Mouse (Mus musculus) layer of hippocampus, adult 6 months (tissue): ENCODE measurements around the gene Ankrd53. TPM values are rescaled to one million over a fixed set of nuclear protein-coding genes. Genes with fewer than 3 reads are reported as not detected.

Experiments
- long read RNA-seq, 2 experiments: library from polyadenylated mRNA; unstranded; transcript quantifications; one replicate each; pipeline ENCODE4 v2.0.0; 2019 to 2020
- polyA plus RNA-seq: library from polyadenylated mRNA; unstranded; fragments of <200 nt; fragmentation: Nextera tagmentation; gene quantifications from 2 replicates; pipeline ENCODE4 v1.2.3, GENCODE M21; 2021

Gene Ankrd53
- not detected in 2 replicates for polyA plus RNA-seq
- long read RNA-seq, experiment 1: 0 reads
- long read RNA-seq, experiment 2: 0 reads

DNA sequence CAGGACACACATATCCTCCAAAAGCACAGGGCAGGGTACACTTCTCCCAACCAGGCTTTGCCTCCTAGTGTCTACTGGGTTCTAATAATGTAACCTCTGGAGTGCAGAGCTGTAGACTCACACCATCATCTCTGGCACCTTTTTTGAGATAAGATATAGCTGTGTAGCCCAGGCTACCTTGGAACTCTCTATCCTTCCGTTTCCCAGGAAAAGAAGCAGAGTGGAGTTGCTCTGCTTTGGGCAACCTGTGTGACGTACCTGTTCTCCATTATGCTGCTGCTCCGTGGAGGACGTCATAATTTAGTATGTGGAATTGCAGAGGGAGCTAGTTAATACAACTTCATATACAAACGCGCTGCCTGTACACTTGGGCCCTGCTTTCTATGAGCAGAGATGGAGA is at the start of gene Ankrd53:
Ankrd53 (plus strand) TSS at position 301 of the 400 bp plus-strand sequence.

DNA sequence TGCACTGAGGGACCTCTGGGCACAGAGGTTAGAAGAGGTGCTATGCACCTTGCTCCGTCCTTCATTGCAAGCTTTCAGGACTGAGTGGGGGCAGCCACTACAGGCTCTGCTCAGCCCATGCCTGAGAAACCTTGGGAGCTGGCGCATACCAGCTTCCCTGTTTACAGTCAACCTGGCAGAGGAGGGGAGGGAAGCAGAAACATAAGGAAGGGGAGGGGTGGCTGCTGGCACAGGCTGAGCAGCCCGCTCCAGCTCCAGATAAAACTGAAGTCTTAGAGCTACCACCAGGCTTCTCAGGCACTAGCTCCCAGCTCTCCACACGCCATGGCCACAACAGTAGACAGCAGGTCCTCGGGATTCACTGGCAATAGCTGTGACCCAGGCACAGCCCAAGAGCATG is 19.7 kb upstream of the Ankrd53 start, which contains the start of gene Atp6v1b1:
Atp6v1b1 (plus strand) TSS at position 230 of the 400 bp plus-strand sequence.

DNA sequence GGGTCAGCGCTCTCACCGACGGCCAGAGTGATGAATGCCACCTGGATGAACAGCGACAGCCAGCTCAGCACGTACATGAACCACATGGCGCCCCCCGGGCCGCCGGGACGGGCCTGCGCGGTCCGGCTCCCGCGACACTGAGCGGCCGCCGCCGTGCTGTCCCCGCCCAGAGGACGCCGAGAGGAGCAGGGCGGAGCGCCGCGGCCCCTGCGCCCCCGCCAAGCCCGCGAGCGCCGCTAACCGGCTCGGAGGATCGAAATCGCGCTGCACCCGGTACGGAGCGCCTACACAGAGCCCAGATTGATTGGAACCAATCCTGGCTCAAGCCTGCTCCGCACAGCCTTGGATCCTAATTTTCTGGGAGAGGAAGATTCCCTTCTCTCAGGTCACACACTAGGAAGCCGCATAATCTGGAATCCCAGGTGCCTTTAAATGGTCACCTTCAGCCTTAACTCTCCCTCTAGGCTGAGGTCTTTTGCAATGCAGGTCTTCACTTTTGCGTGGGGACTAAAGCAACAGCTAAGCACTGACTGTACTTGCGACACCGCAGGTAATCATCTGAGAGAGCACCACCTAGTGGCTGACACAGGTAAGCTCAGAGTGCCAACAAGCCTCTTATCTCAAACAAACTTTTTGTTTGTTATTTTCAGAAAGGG is 13.3 kb downstream of the Ankrd53 start, which contains the start of gene Tex261:
Tex261 (minus strand) TSS at position 176 of the 656 bp plus-strand sequence.

DNA sequence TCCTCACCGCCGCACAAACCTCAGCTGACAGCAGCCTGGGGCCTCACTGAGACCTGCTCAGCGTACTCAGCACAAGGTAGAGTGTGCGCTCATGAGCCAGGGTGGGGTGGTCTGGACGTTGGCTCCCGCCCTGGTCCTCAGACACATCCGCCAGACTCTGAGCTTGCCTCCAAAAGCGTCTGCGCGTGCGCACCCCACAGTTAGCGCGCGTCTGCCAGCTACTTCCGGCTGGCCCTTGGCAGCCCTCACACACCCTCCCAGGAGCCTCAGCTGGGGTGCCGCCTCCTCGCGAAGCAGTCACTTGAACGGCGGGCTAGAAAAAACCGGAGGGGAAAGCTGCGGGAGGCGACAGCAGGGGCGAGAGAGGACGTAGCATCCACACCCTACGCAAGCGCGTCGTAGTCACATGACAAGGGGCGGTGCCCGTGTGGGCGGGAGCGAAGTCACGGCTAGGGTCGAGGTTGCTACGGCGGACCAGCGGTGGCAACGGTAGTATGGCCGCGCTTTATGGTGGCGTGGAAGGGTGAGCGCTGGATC is 32.4 kb downstream of the Ankrd53 start, which contains the start of gene Nagk:
Nagk (plus strand) TSS at position 223 of the 537 bp plus-strand sequence.

Other genes with a start within 250 kb of the Ankrd53 start
- not detected in 2 replicates for gene Actg2, start 226.4 kb upstream of the Ankrd53 start, polyA plus RNA-seq
- 38.7 and 41.2 TPM in 2 replicates for gene Stambp, start 189.9 kb upstream of the Ankrd53 start, polyA plus RNA-seq
- gene Clec4f, start 106.5 kb upstream of the Ankrd53 start, polyA plus RNA-seq: not detected in 2 replicates
- gene Cd207, start 84.8 kb upstream of the Ankrd53 start, polyA plus RNA-seq: not detected in 2 replicates
- not detected in 2 replicates for gene Vax2, start 51.4 kb upstream of the Ankrd53 start, polyA plus RNA-seq
- 0.15 and 0.21 TPM in 2 replicates for gene Atp6v1b1, start 19.7 kb upstream of the Ankrd53 start, polyA plus RNA-seq
- 73.0 and 73.3 TPM in 2 replicates for gene Tex261, start 13.2 kb downstream of the Ankrd53 start, polyA plus RNA-seq
- 94.9 and 99.7 TPM in 2 replicates for gene Nagk, start 32.3 kb downstream of the Ankrd53 start, polyA plus RNA-seq
- gene Paip2b, start 69.1 kb downstream of the Ankrd53 start, polyA plus RNA-seq: 12.4 and 14.5 TPM in 2 replicates
- 20.5 and 25.6 TPM in 2 replicates for gene Zfp638, start 104.5 kb downstream of the Ankrd53 start, polyA plus RNA-seq
- gene Dysf, start 245.9 kb downstream of the Ankrd53 start, polyA plus RNA-seq: 0.59 and 1.3 TPM in 2 replicates